Mouse (Mus musculus) G1E (cell line): ENCODE results near the gene Qtrt1.

Experiments
- CTCF ChIP-seq: IDR thresholded peaks from 2 replicates; pipeline ENCODE4 v1.5.1; 2012; ENCODE audit warnings: low read depth, low read length, inconsistent platforms, mixed read lengths
- GATA1 ChIP-seq: IDR thresholded peaks from 2 replicates; pipeline ENCODE4 v1.6.1; 2012; ENCODE audit warnings: borderline replicate concordance, low read length, inconsistent platforms, mixed read lengths

DNA sequence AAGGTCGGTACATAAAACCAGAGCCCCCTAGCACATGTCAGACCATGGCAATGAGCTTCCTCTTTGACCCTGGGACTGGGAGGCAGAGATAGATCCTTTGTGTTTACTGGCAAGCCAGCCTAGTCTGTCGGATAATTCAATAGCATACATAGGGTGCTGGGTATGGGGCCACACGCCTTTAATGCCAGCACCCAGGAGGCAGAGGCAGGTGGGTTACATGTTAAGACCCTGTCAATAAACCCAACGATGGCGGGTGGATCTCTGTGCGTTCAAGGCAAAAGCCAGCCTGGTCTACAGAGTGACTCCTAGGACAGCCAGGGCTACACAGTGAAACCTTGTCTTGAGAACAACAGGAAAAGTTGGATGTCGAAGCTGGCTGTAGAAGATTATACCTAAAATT is 3.0 kb upstream of the Qtrt1 start:
- TF ChIP-seq CTCF (no peak), GATA1 (no peak)
